Mouse (Mus musculus) midbrain, postnatal 0 days (tissue): Measurements from ENCODE around the gene Tbc1d15. TPM values are rescaled to one million over a fixed set of nuclear protein-coding genes. Genes with fewer than 3 reads are reported as not detected.
A peak's percentile ranks its signal among the peaks of the same experiment; 100 is the strongest.
"Not testable (repeated sequence)": the region's sequence is repeated elsewhere in the genome, so short reads cannot be mapped to it uniquely, and the experiment has no call there.

Experiments
- ATAC-seq: fragments of 200-750 bp; cut with Nextera tagmentation; 2 replicates; pipeline ENCODE4 v1.8.0; 2017; ENCODE audit warnings: moderate number of reproducible peaks, mild to moderate bottlenecking, moderate TSS enrichment, moderate library complexity; ENCODE audit not compliant: low FRiP score
- DNase-seq: peaks from one replicate; pipeline ENCODE4 v3.0.0-alpha.2; 2015; ENCODE audit warnings: low spot score
- H3K27ac ChIP-seq: fragments of 300-500 bp; sonication (generic); 2 replicates; pipeline ENCODE4 v1.5.1; 2014; ENCODE audit warnings: low read depth, mild to moderate bottlenecking, low read length, mixed read lengths
- H3K27me3 ChIP-seq: fragments of 300-500 bp; sonication (generic); 2 replicates; pipeline ENCODE4 v1.6.1; 2014; ENCODE audit warnings: low read length, control low read depth, mixed read lengths; ENCODE audit not compliant: insufficient read depth
- H3K36me3 ChIP-seq: fragments of 300-500 bp; sonication (generic); 2 replicates; pipeline ENCODE4 v1.6.1; 2014; ENCODE audit warnings: low read length, control low read depth, mixed read lengths; ENCODE audit not compliant: insufficient read depth
- H3K4me1 ChIP-seq: fragments of 300-500 bp; sonication (generic); 2 replicates; pipeline ENCODE4 v1.6.1; 2014; ENCODE audit warnings: mild to moderate bottlenecking, control low read depth, antibody characterized with exemption, low read length, mixed read lengths; ENCODE audit not compliant: insufficient read depth
- H3K4me2 ChIP-seq: fragments of 300-500 bp; sonication (generic); 2 replicates; pipeline ENCODE4 v1.6.1; 2014; ENCODE audit warnings: low read depth, mild to moderate bottlenecking, low read length, mixed read lengths; ENCODE audit not compliant: poor library complexity, severe bottlenecking
- H3K4me3 ChIP-seq: fragments of 300-500 bp; sonication (generic); 2 replicates; pipeline ENCODE4 v1.5.1; 2014; ENCODE audit warnings: low read depth, mild to moderate bottlenecking, low read length, moderate library complexity
- H3K9ac ChIP-seq: fragments of 300-500 bp; sonication (generic); replicated peaks from 2 replicates; pipeline ENCODE4 v1.6.1; 2014; ENCODE audit warnings: mild to moderate bottlenecking, low read length, moderate library complexity, mixed read lengths; ENCODE audit not compliant: poor library complexity, severe bottlenecking
- H3K9me3 ChIP-seq: fragments of 300-500 bp; sonication (generic); 2 replicates; pipeline ENCODE4 v1.6.1; 2016; ENCODE audit warnings: low read length, control low read depth
- CTCF ChIP-seq: IDR thresholded peaks from 2 replicates; pipeline ENCODE4 v1.5.1; 2016; ENCODE audit warnings: antibody characterized with exemption, mild to moderate bottlenecking
- WGBS: fragments of 180-500 bp; shearing (Covaris S2); extraction: QIAGEN DNeasy Blood & Tissue Kit; methylation state at CpG from one replicate; pipeline ENCODE4 v1.1.7; 2014; 5-methylcytosine and 5-hydroxymethylcytosine counted together
- polyA plus RNA-seq: library from polyadenylated mRNA; unstranded; fragments of >200 nt; fragmentation: Nextera tagmentation; extraction: Ambion mirVana; gene quantifications from 2 replicates; pipeline ENCODE4 v1.2.1, GENCODE M21; 2015
- total RNA-seq: library from RNA; depleted of rRNA; stranded (reverse); fragments of >200 nt; gene quantifications from 2 replicates; pipeline ENCODE4 v1.2.3, GENCODE M21; 2014

Tbc1d15 gene
- total and polyA plus RNA-seq, 2 experiments from 2014 or later = 6.5 to 28.3 TPM

- Histone ChIP-seq H3K4me3 (no peak within 1 kb of the TSS), H3K4me2 (no peak within 1 kb of the TSS; the same call in 1 of the 2 replicates), H3K9me3 (no peaks in the 10 kb centered on the region), H3K27ac (no peak within 1 kb of the TSS), H3K4me1 (0 out of 2 replicates have a peak, but pooled peaks cover 3% of the 10 kb centered on the region), H3K27me3 (no peaks in the 10 kb centered on the region), H3K36me3 (no peaks in the 10 kb centered on the region), H3K9ac (no peak within 1 kb of the TSS)
- ATAC-seq = peak; percentile 80
- DNase-seq = peak; percentile 86
- 9% methylated on average over 9 of the region's 9 CpGs for WGBS
- peak; percentile 76 for TF ChIP-seq CTCF
These were observed 66.6 kb downstream of the Tbc1d15 start, which contains the start of gene Tph2 for GRCm38 (mm10) chr10:115184697-115185096. TSS of gene Tph2 (minus strand) at chr10:115185022.

- DNase-seq (peak; percentile 59), ATAC-seq (no peak)
- Histone ChIP-seq H3K9ac (no peak overlapping the region), H3K9me3 (no peaks in the 10 kb centered on the region; the same call in 1 of the 2 replicates), H3K4me3 (no peak overlapping the region), H3K27ac (no peak overlapping the region), H3K36me3 (no peaks in the 10 kb centered on the region), H3K4me1 (0 out of 2 replicates have a peak, but pooled peaks cover 3% of the 10 kb centered on the region), H3K4me2 (no peak overlapping the region), H3K27me3 (no peaks in the 10 kb centered on the region)
- no peak for TF ChIP-seq CTCF
- WGBS = 38% methylated on average over 3 of the region's 3 CpGs
These were observed 70.2 kb downstream of the Tbc1d15 start for GRCm38 (mm10) chr10:115181034-115181433.

- not testable (repeated sequence) for H3K4me3 ChIP-seq, H3K4me2 ChIP-seq, DNase-seq, H3K27ac ChIP-seq, H3K9me3 ChIP-seq, ATAC-seq, H3K9ac ChIP-seq, H3K4me1 ChIP-seq, H3K27me3 ChIP-seq, H3K36me3 ChIP-seq
- TF ChIP-seq CTCF = 0 out of 2 replicates have a peak, but pooled peaks have one; percentile 15
- 70% methylated on average over 6 of the region's 6 CpGs for whole genome bisulfite sequencing
These were observed 73.2 kb downstream of the Tbc1d15 start for GRCm38 (mm10) chr10:115178019-115178418.

GRCm38 (mm10) chr10:115175591-115175991 lies 75.7 kb downstream of the Tbc1d15 start:
- no peak for ATAC-seq
- TF ChIP-seq CTCF = no peak
- no peak overlapping the region for H3K27ac ChIP-seq
- H3K4me1 ChIP-seq = no peaks in the 10 kb centered on the region
- H3K4me2 ChIP-seq = no peak overlapping the region
- H3K4me3 ChIP-seq = no peak overlapping the region
- peak; percentile 63 for DNase-seq
- H3K9me3 ChIP-seq = no peaks in the 10 kb centered on the region; the same call in 1 of the 2 replicates
- WGBS = 60% methylated on average over 12 of the region's 12 CpGs
- H3K27me3 ChIP-seq = no peaks in the 10 kb centered on the region
- no peaks in the 10 kb centered on the region for H3K36me3 ChIP-seq
- no peak overlapping the region for H3K9ac ChIP-seq

- Histone ChIP-seq H3K9me3 (no peaks in the 10 kb centered on the region), H3K27me3 (no peaks in the 10 kb centered on the region), H3K36me3 (no peaks in the 10 kb centered on the region), H3K27ac (no peak overlapping the region), H3K4me3 (no peak overlapping the region), H3K9ac (no peak overlapping the region), H3K4me2 (no peak overlapping the region), H3K4me1 (no peaks in the 10 kb centered on the region)
- DNase-seq = no peak
- WGBS = 86% methylated on average over 10 of the region's 10 CpGs
- ATAC-seq = no peak
- no peak for TF ChIP-seq CTCF
These were observed 77.9 kb downstream of the Tbc1d15 start for GRCm38 (mm10) chr10:115173336-115173735.

GRCm38 (mm10) chr10:115171351-115171818 lies 79.9 kb downstream of the Tbc1d15 start:
- no peak for TF ChIP-seq CTCF
- Histone ChIP-seq H3K27ac (no peak overlapping the region), H3K4me1 (no peaks in the 10 kb centered on the region), H3K4me2 (no peak overlapping the region), H3K9ac (no peak overlapping the region), H3K27me3 (no peaks in the 10 kb centered on the region), H3K4me3 (no peak overlapping the region), H3K9me3 (no peaks in the 10 kb centered on the region), H3K36me3 (no peaks in the 10 kb centered on the region)
- ATAC-seq (peak; percentile 47; the same call in 1 of the 2 replicates), DNase-seq (peak; percentile 87)
- 38% methylated on average over 8 of the region's 8 CpGs for WGBS
